Mouse (Mus musculus): ENCODE data around the gene Sectm1b. TPM values are rescaled to one million over a fixed set of nuclear protein-coding genes. Genes with fewer than 3 reads are reported as not detected.

The Sectm1b gene
- total RNA-seq, 1 experiment = not detected

DNA sequence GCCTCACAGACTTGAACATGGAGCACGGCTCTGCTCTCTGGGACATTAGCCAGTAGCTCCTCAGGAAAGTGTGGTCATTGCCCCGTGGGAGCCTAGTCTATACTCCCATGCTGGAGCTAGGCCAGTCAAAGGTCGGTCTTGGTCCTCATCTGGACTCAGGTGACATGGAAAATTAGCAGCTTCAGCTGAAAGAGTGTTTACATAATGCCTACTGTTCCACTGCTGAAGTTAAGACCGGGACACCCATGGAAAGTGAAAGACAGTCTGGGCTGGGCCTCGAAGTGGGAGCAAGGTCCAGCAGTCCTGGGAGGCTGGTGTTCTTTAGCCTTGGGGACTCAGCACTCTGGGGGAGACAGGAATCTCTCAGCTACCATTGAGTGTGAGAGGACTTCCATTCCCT, 5.2 kb downstream of the Sectm1b start:
- H3K4me1 ChIP-seq (ENCODE audit: control insufficient read depth in 2 of 2, insufficient read depth in 2 of 2, low read length in 2 of 2, poor library complexity in 1 of 2) = no peaks in the 10 kb centered on the region
- no peak overlapping the region for H3K9ac ChIP-seq (ENCODE audit: insufficient read depth, low read depth, low read length, poor library complexity, severe bottlenecking)
- no peak overlapping the region for H3K4me3 ChIP-seq (ENCODE audit: insufficient read depth in 1 of 2, low read depth in 1 of 2, low read length in 2 of 2, poor library complexity in 1 of 2, severe bottlenecking in 1 of 2)
- in situ Hi-C loops (cut with MboI; ENCODE audit: low sequenced_read_pairs in 2 of 2, unreplicated experiment in 2 of 2) = no loop called here
- H3K27ac ChIP-seq (ENCODE audit: insufficient read depth, low read depth, low read length, poor library complexity, severe bottlenecking) = no peak overlapping the region
- DNase-seq (ENCODE audit: low read depth, low spot score) = no peak
- H3K9me3 ChIP-seq (ENCODE audit: control insufficient read depth, insufficient read depth, low read depth, low read length) = no peaks in the 10 kb centered on the region
- TF ChIP-seq ZNF384 (IDR thresholded peaks at IDR 0.05; ENCODE audit: low read depth, low read length) = no peak
- no peaks in the 10 kb centered on the region for H3K36me3 ChIP-seq (ENCODE audit: control insufficient read depth, insufficient read depth, low read length, poor library complexity, severe bottlenecking)

DNA sequence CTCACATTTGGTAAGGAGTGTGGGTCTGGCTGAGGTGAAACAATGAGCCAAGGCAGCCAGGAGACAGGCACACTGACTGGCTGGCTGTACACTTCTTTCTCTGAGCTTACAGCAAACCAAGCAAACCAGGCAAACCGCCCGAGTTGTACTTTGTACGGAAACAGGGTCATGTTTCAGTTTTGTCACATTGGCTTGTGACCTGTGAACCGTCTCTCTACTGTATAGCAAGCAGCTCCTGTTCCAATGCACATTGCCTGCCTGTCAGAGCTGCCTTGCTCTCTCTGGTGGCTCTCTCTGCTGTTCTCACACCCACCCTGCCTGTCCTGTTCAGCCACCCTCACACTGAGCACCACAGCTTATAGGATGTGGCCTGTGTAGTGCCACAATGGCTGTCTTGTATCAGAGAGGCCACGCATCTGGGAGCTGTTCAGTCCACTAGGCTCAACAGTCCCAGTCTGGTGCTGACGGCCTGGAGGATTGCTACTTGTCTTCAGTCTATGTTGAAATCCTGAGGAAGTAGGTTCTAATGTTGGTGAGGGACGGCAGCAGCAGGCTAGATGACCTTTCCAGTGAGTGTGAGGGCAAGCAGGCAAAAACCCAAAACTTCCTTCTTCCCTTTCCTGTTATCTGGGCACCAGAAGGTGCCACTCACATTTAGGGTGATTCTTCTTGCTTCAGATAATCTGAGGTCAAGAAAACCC, 6.7 kb downstream of the Sectm1b start:
- no peak for TF ChIP-seq ZC3H11A (IDR thresholded peaks at IDR 0.05; ENCODE audit: borderline replicate concordance, low read depth, low read length)
- TF ChIP-seq HCFC1 (IDR thresholded peaks at IDR 0.05; ENCODE audit: borderline replicate concordance, insufficient read depth, low read length) = no peak
- TF ChIP-seq ZNF384 (IDR thresholded peaks at IDR 0.05; ENCODE audit: low read depth, low read length) = no peak
- no peak for TF ChIP-seq MAFK (IDR thresholded peaks at IDR 0.05; ENCODE audit: insufficient read depth, low read depth, low read length)
- TF ChIP-seq CHD2 (IDR thresholded peaks at IDR 0.05; ENCODE audit: low read depth, low read length) = no peak
- H3K9me3 ChIP-seq (ENCODE audit: control insufficient read depth, insufficient read depth, low read depth, low read length) = no peaks in the 10 kb centered on the region
- H3K4me3 ChIP-seq (ENCODE audit: insufficient read depth in 1 of 2, low read depth in 1 of 2, low read length in 2 of 2, poor library complexity in 1 of 2, severe bottlenecking in 1 of 2) = no peak overlapping the region
- no peak overlapping the region for H3K27ac ChIP-seq (ENCODE audit: insufficient read depth, low read depth, low read length, poor library complexity, severe bottlenecking)
- no peaks in the 10 kb centered on the region for H3K4me1 ChIP-seq (ENCODE audit: control insufficient read depth in 2 of 2, insufficient read depth in 2 of 2, low read length in 2 of 2, poor library complexity in 1 of 2)
- H3K9ac ChIP-seq (ENCODE audit: insufficient read depth, low read depth, low read length, poor library complexity, severe bottlenecking) = no peak overlapping the region
- in situ Hi-C loops (cut with MboI; ENCODE audit: low sequenced_read_pairs in 2 of 2, unreplicated experiment in 2 of 2) = no loop called here
- no peak for DNase-seq (ENCODE audit: low read depth, low spot score)
- H3K36me3 ChIP-seq (ENCODE audit: control insufficient read depth, insufficient read depth, low read length, poor library complexity, severe bottlenecking) = no peaks in the 10 kb centered on the region

DNA sequence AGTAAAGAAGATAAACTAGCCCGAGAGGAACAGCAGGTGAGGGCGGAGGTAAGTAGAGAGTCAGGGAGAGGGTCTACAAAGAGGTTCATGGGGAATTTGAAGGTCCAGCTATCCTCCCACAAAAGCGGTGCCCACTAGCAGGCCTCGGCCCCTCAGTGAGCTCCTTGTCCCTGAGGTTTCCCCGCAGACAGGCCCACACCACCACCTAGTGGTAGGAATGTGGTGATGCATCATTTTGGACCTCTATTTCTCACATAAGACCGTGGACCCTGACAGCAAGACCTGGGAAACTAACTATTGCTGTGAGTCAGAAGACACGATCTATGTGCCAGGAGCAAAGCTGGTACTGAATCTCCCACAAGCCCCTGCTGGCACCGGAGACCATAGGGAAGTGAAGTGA, 9.8 kb downstream of the Sectm1b start:
- no peaks in the 10 kb centered on the region for H3K4me1 ChIP-seq (ENCODE audit: control insufficient read depth in 2 of 2, insufficient read depth in 2 of 2, low read length in 2 of 2, poor library complexity in 1 of 2)
- in situ Hi-C loops (cut with MboI; ENCODE audit: low sequenced_read_pairs in 2 of 2, unreplicated experiment in 2 of 2) = no loop called here
- TF ChIP-seq MAFK (IDR thresholded peaks at IDR 0.05; ENCODE audit: insufficient read depth, low read depth, low read length) = 0 out of 2 replicates have a peak, but pooled peaks have one; percentile 29
- TF ChIP-seq ZC3H11A (IDR thresholded peaks at IDR 0.05; ENCODE audit: borderline replicate concordance, low read depth, low read length) = no peak
- H3K27ac ChIP-seq (ENCODE audit: insufficient read depth, low read depth, low read length, poor library complexity, severe bottlenecking) = no peak overlapping the region
- H3K4me3 ChIP-seq (ENCODE audit: insufficient read depth in 1 of 2, low read depth in 1 of 2, low read length in 2 of 2, poor library complexity in 1 of 2, severe bottlenecking in 1 of 2) = no peak overlapping the region
- no peaks in the 10 kb centered on the region for H3K9me3 ChIP-seq (ENCODE audit: control insufficient read depth, insufficient read depth, low read depth, low read length)
- H3K36me3 ChIP-seq (ENCODE audit: control insufficient read depth, insufficient read depth, low read length, poor library complexity, severe bottlenecking) = no peaks in the 10 kb centered on the region
- H3K9ac ChIP-seq (ENCODE audit: insufficient read depth, low read depth, low read length, poor library complexity, severe bottlenecking) = no peak overlapping the region
- DNase-seq (ENCODE audit: low read depth, low spot score) = peak; percentile 79

DNA sequence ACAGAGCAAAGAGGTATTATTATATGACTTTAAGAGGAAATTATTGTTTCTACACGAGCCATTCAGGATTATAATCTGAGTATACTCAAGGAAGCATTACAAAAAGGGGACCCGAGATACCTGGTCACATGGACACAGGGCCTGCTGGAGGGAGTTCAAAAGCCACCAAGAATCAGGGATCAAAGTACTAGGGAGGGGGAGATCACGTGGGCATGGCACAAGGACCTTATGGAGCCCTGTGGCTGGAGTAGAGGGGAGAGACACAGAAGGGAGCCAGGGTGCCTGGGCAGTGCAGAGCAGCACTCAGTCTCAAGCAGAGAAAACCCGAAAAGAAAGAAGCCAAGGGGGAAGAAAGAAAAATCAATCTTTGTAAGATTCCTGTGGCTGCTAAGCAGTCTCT, 11.0 kb downstream of the Sectm1b start:
- TF ChIP-seq MAFK (IDR thresholded peaks at IDR 0.05; ENCODE audit: insufficient read depth, low read depth, low read length) (no peak), CHD2 (IDR thresholded peaks at IDR 0.05; ENCODE audit: low read depth, low read length) (no peak), ZNF384 (IDR thresholded peaks at IDR 0.05; ENCODE audit: low read depth, low read length) (no peak), HCFC1 (IDR thresholded peaks at IDR 0.05; ENCODE audit: borderline replicate concordance, insufficient read depth, low read length) (no peak), ZC3H11A (IDR thresholded peaks at IDR 0.05; ENCODE audit: borderline replicate concordance, low read depth, low read length) (no peak)

GRCm38 (mm10) chr11:121051793-121052192, 11.6 kb downstream of the Sectm1b start:
- Histone ChIP-seq H3K4me3 (ENCODE audit: insufficient read depth in 1 of 2, low read depth in 1 of 2, low read length in 2 of 2, poor library complexity in 1 of 2, severe bottlenecking in 1 of 2) (no peak overlapping the region), H3K36me3 (ENCODE audit: control insufficient read depth, insufficient read depth, low read length, poor library complexity, severe bottlenecking) (no peaks in the 10 kb centered on the region), H3K9me3 (ENCODE audit: control insufficient read depth, insufficient read depth, low read depth, low read length) (no peaks in the 10 kb centered on the region), H3K4me1 (ENCODE audit: control insufficient read depth in 2 of 2, insufficient read depth in 2 of 2, low read length in 2 of 2, poor library complexity in 1 of 2) (no peaks in the 10 kb centered on the region), H3K9ac (ENCODE audit: insufficient read depth, low read depth, low read length, poor library complexity, severe bottlenecking) (no peak overlapping the region), H3K27ac (ENCODE audit: insufficient read depth, low read depth, low read length, poor library complexity, severe bottlenecking) (no peak overlapping the region)
- in situ Hi-C loops (cut with MboI; ENCODE audit: low sequenced_read_pairs in 2 of 2, unreplicated experiment in 2 of 2) = no loop called here
- TF ChIP-seq ZNF384 (IDR thresholded peaks at IDR 0.05; ENCODE audit: low read depth, low read length) = no peak
- TF ChIP-seq CHD2 (IDR thresholded peaks at IDR 0.05; ENCODE audit: low read depth, low read length) = no peak
- no peak for TF ChIP-seq MAFK (IDR thresholded peaks at IDR 0.05; ENCODE audit: insufficient read depth, low read depth, low read length)
- no peak for TF ChIP-seq HCFC1 (IDR thresholded peaks at IDR 0.05; ENCODE audit: borderline replicate concordance, insufficient read depth, low read length)
- TF ChIP-seq ZC3H11A (IDR thresholded peaks at IDR 0.05; ENCODE audit: borderline replicate concordance, low read depth, low read length) = no peak
- no peak for DNase-seq (ENCODE audit: low read depth, low spot score)

More for the DNA sequence above, 11.0 kb downstream of the Sectm1b start:
- H3K9me3 ChIP-seq (ENCODE audit: control insufficient read depth, insufficient read depth, low read depth, low read length) = no peaks in the 10 kb centered on the region
- H3K36me3 ChIP-seq (ENCODE audit: control insufficient read depth, insufficient read depth, low read length, poor library complexity, severe bottlenecking) = no peaks in the 10 kb centered on the region
- no peaks in the 10 kb centered on the region for H3K4me1 ChIP-seq (ENCODE audit: control insufficient read depth in 2 of 2, insufficient read depth in 2 of 2, low read length in 2 of 2, poor library complexity in 1 of 2)
- in situ Hi-C loops (cut with MboI; ENCODE audit: low sequenced_read_pairs in 2 of 2, unreplicated experiment in 2 of 2) = no loop called here
- DNase-seq (ENCODE audit: low read depth, low spot score) = no peak
- no peak overlapping the region for H3K9ac ChIP-seq (ENCODE audit: insufficient read depth, low read depth, low read length, poor library complexity, severe bottlenecking)
- H3K4me3 ChIP-seq (ENCODE audit: insufficient read depth in 1 of 2, low read depth in 1 of 2, low read length in 2 of 2, poor library complexity in 1 of 2, severe bottlenecking in 1 of 2) = no peak overlapping the region
- no peak overlapping the region for H3K27ac ChIP-seq (ENCODE audit: insufficient read depth, low read depth, low read length, poor library complexity, severe bottlenecking)
